Mouse (Mus musculus) limb, embryonic 13.5 days (tissue): ENCODE results near the gene Gm17535. TPM values are rescaled to one million over a fixed set of nuclear protein-coding genes. Genes with fewer than 3 reads are reported as not detected.
"Not testable (repeated sequence)": the region's sequence is repeated elsewhere in the genome, so short reads cannot be mapped to it uniquely, and the experiment has no call there.

Source experiments
- ATAC-seq: fragments of 200-750 bp; cut with Nextera tagmentation; 2 replicates; pipeline ENCODE4 v1.8.0; 2017; ENCODE audit warnings: low read depth, moderate number of reproducible peaks, moderate TSS enrichment; ENCODE audit not compliant: low FRiP score
- H3K27ac ChIP-seq: fragments of 300-500 bp; sonication (generic); 2 replicates; pipeline ENCODE4 v1.5.1; 2015; ENCODE audit warnings: inconsistent platforms, mild to moderate bottlenecking, moderate library complexity
- H3K27me3 ChIP-seq: fragments of 300-500 bp; sonication (generic); 2 replicates; pipeline ENCODE4 v1.6.1; 2015; ENCODE audit warnings: mild to moderate bottlenecking, inconsistent platforms
- H3K36me3 ChIP-seq: fragments of 300-500 bp; sonication (generic); 2 replicates; pipeline ENCODE4 v1.6.1; 2015; ENCODE audit warnings: inconsistent platforms, mild to moderate bottlenecking, moderate library complexity
- H3K4me1 ChIP-seq: fragments of 300-500 bp; sonication (generic); 2 replicates; pipeline ENCODE4 v1.6.1; 2015; ENCODE audit warnings: inconsistent platforms
- H3K4me2 ChIP-seq: fragments of 300-500 bp; sonication (generic); replicated peaks from 2 replicates; pipeline ENCODE4 v1.6.1; 2015; ENCODE audit warnings: inconsistent platforms, mild to moderate bottlenecking, moderate library complexity
- H3K4me3 ChIP-seq: fragments of 300-500 bp; sonication (generic); 2 replicates; pipeline ENCODE4 v1.5.1; 2015; ENCODE audit warnings: moderate library complexity, mild to moderate bottlenecking, inconsistent platforms
- H3K9ac ChIP-seq: fragments of 300-500 bp; sonication (generic); 2 replicates; pipeline ENCODE4 v1.6.1; 2015; ENCODE audit warnings: mild to moderate bottlenecking, inconsistent platforms
- H3K9me3 ChIP-seq: fragments of 300-500 bp; sonication (generic); 2 replicates; pipeline ENCODE4 v1.6.1; 2016; ENCODE audit warnings: inconsistent platforms
- WGBS: fragments of 180-500 bp; shearing (Covaris S2); methylation state at CpG from one replicate; pipeline ENCODE4 v1.1.7; 2015; 5-methylcytosine and 5-hydroxymethylcytosine counted together
- polyA plus RNA-seq: library from polyadenylated mRNA; unstranded; fragments of >200 nt; fragmentation: Nextera tagmentation; extraction: Ambion mirVana; gene quantifications from 2 replicates; pipeline ENCODE4 v1.2.1, GENCODE M21; 2015

Gene Gm17535
- not detected in 2 replicates for polyA plus RNA-seq

DNA sequence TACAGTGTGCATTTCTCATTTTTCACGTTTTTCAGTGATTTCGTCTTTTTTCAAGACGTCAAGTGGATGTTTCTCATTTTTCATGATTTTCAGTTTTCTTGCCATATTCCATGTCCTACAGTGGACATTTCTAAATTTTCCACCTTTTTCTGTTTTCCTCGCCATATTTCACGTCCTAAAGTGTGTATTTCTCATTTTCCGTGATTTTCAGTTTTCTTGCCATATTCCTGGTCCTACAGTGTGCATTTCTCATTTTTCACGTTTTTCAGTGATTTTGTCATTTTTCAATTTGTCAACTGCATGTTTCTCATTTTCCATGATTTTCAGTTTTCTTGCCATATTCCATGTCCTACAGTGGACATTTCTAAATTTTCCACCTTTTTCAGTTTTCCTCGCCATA lies at the start of gene Gm17535:
Gene Gm17535 (plus strand): TSS at position 301 of the 400 bp plus-strand sequence.
- not testable (repeated sequence) for ATAC-seq

DNA sequence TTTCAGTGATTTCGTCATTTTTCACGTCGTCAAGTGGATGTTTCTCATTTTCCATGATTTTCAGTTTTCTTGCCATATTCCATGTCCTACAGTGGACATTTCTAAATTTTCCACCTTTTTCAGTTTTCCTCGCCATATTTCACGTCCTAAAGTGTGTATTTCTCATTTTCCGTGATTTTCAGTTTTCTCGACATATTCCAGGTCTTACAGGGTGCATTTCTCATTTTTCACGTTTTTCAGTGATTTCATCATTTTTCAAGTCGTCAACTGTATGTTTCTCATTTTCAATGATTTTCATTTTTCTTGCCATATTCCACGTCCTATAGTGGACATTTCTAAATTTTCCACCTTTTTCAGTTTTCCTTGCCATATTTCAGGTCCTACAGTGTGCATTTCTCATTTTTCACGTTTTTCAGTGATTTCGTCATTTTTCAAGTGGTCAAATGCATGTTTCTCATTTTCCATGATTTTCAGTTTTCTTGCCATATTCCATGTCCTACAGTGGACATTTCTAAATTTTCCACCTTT lies 33.9 kb upstream of the Gm17535 start, which contains the start of gene Gm10722:
Gene Gm10722 (plus strand): TSS at position 478 of the 528 bp plus-strand sequence.
- H3K4me3 ChIP-seq, H3K9me3 ChIP-seq, H3K36me3 ChIP-seq, H3K4me1 ChIP-seq, ATAC-seq, H3K27me3 ChIP-seq, H3K4me2 ChIP-seq, H3K27ac ChIP-seq, H3K9ac ChIP-seq: not testable (repeated sequence)
- WGBS = 72% methylated on average over 12 of the region's 12 CpGs

More for the DNA sequence above, at the start of gene Gm17535:
- H3K27me3 ChIP-seq, H3K27ac ChIP-seq, H3K4me1 ChIP-seq, H3K9me3 ChIP-seq, H3K36me3 ChIP-seq, H3K4me3 ChIP-seq, H3K4me2 ChIP-seq, H3K9ac ChIP-seq: not testable (repeated sequence)
- WGBS = 47% methylated on average over 1 of the region's 8 CpGs

DNA sequence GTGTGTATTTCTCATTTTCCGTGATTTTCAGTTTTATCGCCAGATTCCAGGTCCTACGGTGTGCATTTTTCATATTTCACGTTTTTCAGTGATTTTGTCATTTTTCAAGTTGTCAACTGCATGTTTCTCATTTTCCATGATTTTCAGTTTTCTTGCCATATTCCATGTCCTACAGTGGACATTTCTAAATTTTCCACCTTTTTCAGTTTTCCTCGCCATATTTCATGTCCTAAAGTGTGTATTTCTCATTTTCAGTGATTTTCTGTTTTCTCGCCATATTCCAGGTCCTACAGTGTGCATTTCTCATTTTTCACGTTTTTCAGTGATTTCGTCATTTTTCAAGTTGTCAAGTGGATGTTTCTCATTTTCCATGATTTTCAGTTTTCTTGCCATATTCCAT lies 33.4 kb upstream of the Gm17535 start:
- WGBS = 64% methylated on average over 8 of the region's 8 CpGs
- not testable (repeated sequence) for H3K4me1 ChIP-seq, H3K9ac ChIP-seq, H3K27ac ChIP-seq, H3K4me3 ChIP-seq, H3K36me3 ChIP-seq, H3K4me2 ChIP-seq, H3K9me3 ChIP-seq, ATAC-seq, H3K27me3 ChIP-seq

DNA sequence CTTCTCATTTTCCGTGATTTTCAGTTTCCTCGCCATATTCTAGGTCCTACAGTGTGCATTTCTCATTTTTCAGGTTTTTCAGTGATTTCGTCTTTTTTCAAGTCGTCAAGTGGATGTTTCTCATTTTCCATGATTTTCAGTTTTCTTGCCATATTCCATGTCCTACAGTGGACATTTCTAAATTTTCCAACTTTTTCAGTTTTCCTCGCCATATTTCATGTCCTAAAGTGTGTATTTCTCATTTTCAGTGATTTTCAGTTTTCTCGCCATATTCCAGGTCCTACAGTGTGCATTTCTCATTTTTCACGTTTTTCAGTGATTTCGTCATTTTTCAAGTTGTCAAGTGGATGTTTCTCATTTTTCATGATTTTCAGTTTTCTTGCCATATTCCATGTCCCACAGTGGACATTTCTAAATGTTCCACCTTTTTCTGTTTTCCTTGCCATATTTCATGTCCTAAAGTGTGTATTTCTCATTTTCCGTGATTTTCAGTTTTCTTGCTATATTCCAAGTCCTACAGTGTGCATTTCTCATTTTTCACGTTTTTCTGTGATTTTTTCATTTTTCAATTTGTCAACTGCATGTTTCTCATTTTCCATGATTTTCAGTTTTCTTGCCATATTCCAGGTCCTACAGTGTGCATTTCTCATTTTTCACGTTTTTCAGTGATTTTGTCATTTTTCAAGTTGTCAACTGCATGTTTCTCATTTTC lies 32.3 kb upstream of the Gm17535 start:
- H3K27me3 ChIP-seq, H3K27ac ChIP-seq, H3K4me2 ChIP-seq, H3K4me3 ChIP-seq, H3K9me3 ChIP-seq, H3K4me1 ChIP-seq, H3K36me3 ChIP-seq, H3K9ac ChIP-seq: not testable (repeated sequence)
- peak; percentile 88 for ATAC-seq
- 69% methylated on average over 9 of the region's 11 CpGs for WGBS

DNA sequence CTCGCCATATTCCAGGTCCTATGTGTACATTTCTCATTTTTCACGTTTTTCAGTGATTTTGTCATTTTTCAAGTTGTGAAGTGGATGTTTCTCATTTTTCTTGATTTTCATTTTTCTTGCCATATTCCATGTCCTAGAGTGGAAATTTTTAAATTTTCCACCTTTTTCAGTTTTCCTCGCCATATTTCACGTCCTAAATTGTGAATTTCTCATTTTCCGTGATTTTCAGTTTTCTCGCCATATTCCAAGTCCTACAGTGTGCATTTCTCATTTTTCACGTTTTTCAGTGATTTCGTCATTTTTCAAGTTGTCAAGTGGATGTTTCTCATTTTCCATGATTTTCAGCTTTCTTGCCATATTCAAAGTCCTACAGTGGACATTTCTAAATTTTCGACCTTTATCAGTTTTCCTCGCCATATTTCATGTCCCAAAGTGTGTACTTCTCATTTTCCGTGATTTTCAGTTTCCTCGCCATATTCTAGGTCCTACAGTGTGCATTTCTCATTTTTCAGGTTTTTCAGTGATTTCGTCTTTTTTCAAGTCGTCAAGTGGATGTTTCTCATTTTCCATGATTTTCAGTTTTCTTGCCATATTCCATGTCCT lies 31.5 kb upstream of the Gm17535 start, which contains the start of gene Gm11168:
Gene Gm11168 (plus strand): TSS at position 553 of the 603 bp plus-strand sequence.
- H3K27ac ChIP-seq, H3K4me3 ChIP-seq, H3K9me3 ChIP-seq, H3K36me3 ChIP-seq, H3K9ac ChIP-seq, H3K27me3 ChIP-seq, H3K4me1 ChIP-seq, H3K4me2 ChIP-seq, ATAC-seq: not testable (repeated sequence)
- 76% methylated on average over 6 of the region's 14 CpGs for WGBS

DNA sequence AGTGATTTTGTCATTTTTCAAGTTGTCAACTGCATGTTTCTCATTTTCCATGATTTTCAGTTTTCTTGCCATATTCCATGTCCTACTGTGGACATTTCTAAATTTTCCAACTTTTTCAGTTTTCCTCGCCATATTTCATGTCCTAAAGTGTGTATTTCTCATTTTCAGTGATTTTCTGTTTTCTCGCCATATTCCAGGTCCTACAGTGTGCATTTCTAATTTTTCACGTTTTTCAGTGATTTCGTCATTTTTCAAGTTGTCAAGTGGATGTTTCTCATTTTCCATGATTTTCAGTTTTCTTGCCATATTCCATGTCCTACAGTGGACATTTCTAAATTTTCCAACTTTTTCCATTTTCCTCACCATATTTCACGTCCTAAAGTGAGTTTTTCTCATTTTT lies 28.2 kb upstream of the Gm17535 start:
- not testable (repeated sequence) for H3K27ac ChIP-seq, H3K36me3 ChIP-seq, H3K4me1 ChIP-seq, H3K4me2 ChIP-seq, H3K4me3 ChIP-seq, ATAC-seq, H3K27me3 ChIP-seq, H3K9ac ChIP-seq
- peaks cover 11% of the 10 kb centered on the region for H3K9me3 ChIP-seq
- 76% methylated on average over 1 of the region's 5 CpGs for WGBS

DNA sequence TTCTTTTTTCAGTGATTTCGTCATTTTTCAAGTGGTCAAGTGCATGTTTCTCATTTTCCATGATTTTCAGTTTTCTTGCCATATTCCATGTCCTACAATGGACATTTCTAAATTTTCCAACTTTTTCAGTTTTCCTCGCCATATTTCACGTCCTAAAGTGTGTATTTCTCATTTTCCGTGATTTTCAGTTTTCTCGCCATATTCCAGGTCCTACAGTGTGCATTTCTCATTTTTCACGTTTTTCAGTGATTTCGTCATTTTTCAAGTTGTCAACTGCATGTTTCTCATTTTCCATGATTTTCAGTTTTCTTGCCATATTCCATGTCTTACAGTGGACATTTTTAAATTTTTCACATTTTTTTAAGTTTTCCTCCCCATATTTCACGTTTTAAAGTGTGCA lies 27.8 kb upstream of the Gm17535 start:
- not testable (repeated sequence) for H3K4me2 ChIP-seq, H3K27ac ChIP-seq, H3K27me3 ChIP-seq, H3K36me3 ChIP-seq, H3K4me3 ChIP-seq, H3K9ac ChIP-seq, H3K4me1 ChIP-seq
- H3K9me3 ChIP-seq = peaks cover 11% of the 10 kb centered on the region
- 70% methylated on average over 8 of the region's 8 CpGs for WGBS
- ATAC-seq = peak; percentile 72

DNA sequence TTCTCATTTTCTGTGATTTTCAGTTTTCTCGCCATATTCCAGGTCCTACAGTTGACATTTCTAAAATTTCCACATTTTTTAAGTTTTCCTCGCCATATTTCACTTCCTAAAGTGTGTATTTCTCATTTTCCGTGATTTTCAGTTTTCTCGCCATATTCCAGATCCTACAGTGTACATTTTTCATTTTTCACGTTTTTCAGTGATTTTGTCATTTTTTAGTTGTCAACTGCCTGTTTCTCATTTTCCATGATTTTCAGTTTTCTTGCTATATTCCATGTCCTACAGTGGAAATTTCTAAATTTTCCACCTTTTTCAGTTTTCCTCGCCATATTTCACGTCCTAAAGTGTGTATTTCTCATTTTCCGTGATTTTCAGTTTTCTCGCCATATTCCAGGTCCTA lies 27.1 kb upstream of the Gm17535 start:
- ATAC-seq = peak; percentile 46; the same call in 1 of the 2 replicates
- H3K4me3 ChIP-seq, H3K27me3 ChIP-seq, H3K36me3 ChIP-seq, H3K4me1 ChIP-seq, H3K27ac ChIP-seq, H3K4me2 ChIP-seq, H3K9me3 ChIP-seq, H3K9ac ChIP-seq: not testable (repeated sequence)
- WGBS = 79% methylated on average over 8 of the region's 9 CpGs

DNA sequence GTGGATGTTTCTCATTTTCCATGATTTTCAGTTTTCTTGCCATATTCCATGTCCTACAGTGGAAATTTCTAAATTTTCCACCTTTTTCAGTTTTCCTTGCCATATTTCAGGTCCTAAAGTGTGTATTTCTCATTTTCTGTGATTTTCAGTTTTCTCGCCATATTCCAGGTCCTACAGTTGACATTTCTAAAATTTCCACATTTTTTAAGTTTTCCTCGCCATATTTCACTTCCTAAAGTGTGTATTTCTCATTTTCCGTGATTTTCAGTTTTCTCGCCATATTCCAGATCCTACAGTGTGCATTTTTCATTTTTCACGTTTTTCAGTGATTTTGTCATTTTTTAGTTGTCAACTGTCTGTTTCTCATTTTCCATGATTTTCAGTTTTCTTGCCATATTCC lies 25.1 kb upstream of the Gm17535 start:
- WGBS = no CpG with 5 or more reads among the region's 5 CpGs

DNA sequence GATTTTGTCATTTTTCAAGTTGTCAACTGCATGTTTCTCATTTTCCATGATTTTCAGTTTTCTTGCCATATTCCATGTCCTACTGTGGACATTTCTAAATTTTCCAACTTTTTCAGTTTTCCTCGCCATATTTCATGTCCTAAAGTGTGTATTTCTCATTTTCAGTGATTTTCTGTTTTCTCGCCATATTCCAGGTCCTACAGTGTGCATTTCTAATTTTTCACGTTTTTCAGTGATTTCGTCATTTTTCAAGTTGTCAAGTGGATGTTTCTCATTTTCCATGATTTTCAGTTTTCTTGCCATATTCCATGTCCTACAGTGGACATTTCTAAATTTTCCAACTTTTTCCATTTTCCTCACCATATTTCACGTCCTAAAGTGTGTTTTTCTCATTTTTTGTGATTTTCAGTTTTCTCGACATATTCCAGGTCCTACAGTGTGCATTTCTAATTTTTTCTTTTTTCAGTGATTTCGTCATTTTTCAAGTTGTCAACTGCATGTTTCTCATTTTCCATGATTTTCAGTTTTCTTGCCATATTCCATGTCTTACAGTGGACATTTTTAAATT lies 22.3 kb upstream of the Gm17535 start:
- not testable (repeated sequence) for H3K4me1 ChIP-seq, H3K9ac ChIP-seq, H3K27ac ChIP-seq, H3K4me2 ChIP-seq, ATAC-seq, H3K4me3 ChIP-seq, H3K9me3 ChIP-seq, H3K27me3 ChIP-seq, H3K36me3 ChIP-seq
- 81% methylated on average over 3 of the region's 7 CpGs for WGBS

More for the DNA sequence above, 25.1 kb upstream of the Gm17535 start:
- not testable (repeated sequence) for H3K27ac ChIP-seq, H3K36me3 ChIP-seq, H3K4me3 ChIP-seq, H3K27me3 ChIP-seq, H3K4me1 ChIP-seq, H3K9me3 ChIP-seq, H3K9ac ChIP-seq, H3K4me2 ChIP-seq
- ATAC-seq = 0 out of 2 replicates have a peak, but pooled peaks have one; percentile 33

DNA sequence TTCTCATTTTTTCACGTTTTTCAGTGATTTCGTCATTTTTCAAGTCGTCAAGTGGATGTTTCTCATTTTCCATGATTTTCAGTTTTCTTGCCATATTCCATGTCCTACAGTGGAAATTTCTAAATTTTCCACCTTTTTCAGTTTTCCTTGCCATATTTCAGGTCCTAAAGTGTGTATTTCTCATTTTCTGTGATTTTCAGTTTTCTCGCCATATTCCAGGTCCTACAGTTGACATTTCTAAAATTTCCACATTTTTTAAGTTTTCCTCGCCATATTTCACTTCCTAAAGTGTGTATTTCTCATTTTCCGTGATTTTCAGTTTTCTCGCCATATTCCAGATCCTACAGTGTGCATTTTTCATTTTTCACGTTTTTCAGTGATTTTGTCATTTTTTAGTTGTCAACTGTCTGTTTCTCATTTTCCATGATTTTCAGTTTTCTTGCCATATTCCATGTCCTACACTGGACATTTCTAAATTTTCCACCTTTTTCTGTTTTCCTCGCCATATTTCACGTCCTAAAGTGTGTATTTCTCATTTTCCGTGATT lies 21.6 kb upstream of the Gm17535 start, which contains the start of gene Gm10721:
Gene Gm10721 (plus strand): TSS at position 408 of the 547 bp plus-strand sequence.
- WGBS = no CpG with 5 or more reads among the region's 11 CpGs
- not testable (repeated sequence) for H3K4me2 ChIP-seq, H3K27me3 ChIP-seq, H3K4me1 ChIP-seq, H3K4me3 ChIP-seq, H3K9me3 ChIP-seq, H3K27ac ChIP-seq, H3K36me3 ChIP-seq, H3K9ac ChIP-seq
- peak; percentile 60; the same call in 1 of the 2 replicates for ATAC-seq

DNA sequence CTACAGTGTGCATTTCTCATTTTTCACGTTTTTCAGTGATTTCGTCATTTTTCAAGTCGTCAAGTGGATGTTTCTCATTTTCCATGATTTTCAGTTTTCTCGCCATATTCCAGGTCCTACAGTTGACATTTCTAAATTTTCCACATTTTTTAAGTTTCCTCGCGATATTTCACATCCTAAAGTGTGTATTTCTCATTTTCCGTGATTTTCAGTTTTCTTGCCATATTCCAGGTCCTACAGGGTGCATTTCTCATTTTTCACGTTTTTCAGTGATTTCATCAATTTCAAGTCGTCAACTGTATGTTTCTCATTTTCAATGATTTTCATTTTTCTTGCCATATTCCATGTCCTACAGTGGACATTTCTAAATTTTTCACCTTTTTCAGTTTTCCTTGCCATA lies 19.0 kb upstream of the Gm17535 start, which contains the start of gene Gm10720:
Gene Gm10720 (plus strand): TSS at position 301 of the 400 bp plus-strand sequence.
- H3K36me3 ChIP-seq, ATAC-seq, H3K4me3 ChIP-seq, H3K27ac ChIP-seq, H3K4me2 ChIP-seq, H3K9ac ChIP-seq, H3K4me1 ChIP-seq, H3K27me3 ChIP-seq, H3K9me3 ChIP-seq: not testable (repeated sequence)
- 65% methylated on average over 5 of the region's 9 CpGs for WGBS
